Mouse (Mus musculus) brain, embryonic 18.5 days (tissue): ENCODE data around the gene Nfia.
A peak's percentile ranks its signal among the peaks of the same experiment; 100 is the strongest.

Experiments
- DNase-seq: peaks from one replicate; pipeline ENCODE4 v3.0.0-alpha.2; 2012; ENCODE audit warnings: low read depth, low spot score

Gene Nfia

GRCm38 (mm10) chr4:98057246-98057645, 284.7 kb downstream of the Nfia start:
- DNase-seq: no peak

- DNase-seq: no peak
These were observed 285.2 kb downstream of the Nfia start for GRCm38 (mm10) chr4:98057721-98058120.

- no peak for DNase-seq
These were observed 285.6 kb downstream of the Nfia start for GRCm38 (mm10) chr4:98058182-98058581.

- DNase-seq: no peak
These were observed 288.1 kb downstream of the Nfia start for GRCm38 (mm10) chr4:98060601-98061000.

- no peak for DNase-seq
These were observed 288.6 kb downstream of the Nfia start for GRCm38 (mm10) chr4:98061086-98061485.

GRCm38 (mm10) chr4:98063280-98063679, 290.7 kb downstream of the Nfia start:
- DNase-seq: no peak

GRCm38 (mm10) chr4:98076106-98076505, 303.6 kb downstream of the Nfia start:
- no peak for DNase-seq

GRCm38 (mm10) chr4:98076624-98077023, 304.1 kb downstream of the Nfia start:
- no peak for DNase-seq

GRCm38 (mm10) chr4:98080586-98080985, 308.1 kb downstream of the Nfia start:
- DNase-seq: no peak

GRCm38 (mm10) chr4:98081962-98082361, 309.4 kb downstream of the Nfia start:
- DNase-seq: no peak

- DNase-seq: no peak
These were observed 310.0 kb downstream of the Nfia start for GRCm38 (mm10) chr4:98082512-98082911.

GRCm38 (mm10) chr4:98085060-98085459, 312.5 kb downstream of the Nfia start:
- DNase-seq: no peak

- no peak for DNase-seq
These were observed 314.4 kb downstream of the Nfia start for GRCm38 (mm10) chr4:98086976-98087375.

- DNase-seq: no peak
These were observed 317.5 kb downstream of the Nfia start for GRCm38 (mm10) chr4:98089985-98090384.

- no peak for DNase-seq
These were observed 318.1 kb downstream of the Nfia start for GRCm38 (mm10) chr4:98090586-98090985.

GRCm38 (mm10) chr4:98091368-98091827, 318.9 kb downstream of the Nfia start:
- no peak for DNase-seq

- no peak for DNase-seq
These were observed 319.5 kb downstream of the Nfia start for GRCm38 (mm10) chr4:98091901-98092472.

GRCm38 (mm10) chr4:98094112-98094805, 321.7 kb downstream of the Nfia start:
- DNase-seq: no peak

GRCm38 (mm10) chr4:98095060-98095459, 322.5 kb downstream of the Nfia start:
- DNase-seq: no peak

- DNase-seq: no peak
These were observed 324.6 kb downstream of the Nfia start for GRCm38 (mm10) chr4:98097013-98097566.

- DNase-seq: no peak
These were observed 326.1 kb downstream of the Nfia start for GRCm38 (mm10) chr4:98098663-98099062.

- DNase-seq: peak; percentile 24
These were observed 326.9 kb downstream of the Nfia start for GRCm38 (mm10) chr4:98099433-98099832.
